Mouse (Mus musculus) liver, postnatal 0 days (tissue): ENCODE data around the gene Hnf1a.

ENCODE experiments used
- CTCF ChIP-seq: sonication (generic); IDR thresholded peaks from 2 replicates; pipeline ENCODE4 v1.5.1; 2016; ENCODE audit warnings: antibody characterized with exemption, low read depth
- EP300 ChIP-seq: IDR thresholded peaks from 2 replicates; pipeline ENCODE4 v1.6.1; 2016; ENCODE audit warnings: antibody characterized with exemption, low read depth, mild to moderate bottlenecking

DNA sequence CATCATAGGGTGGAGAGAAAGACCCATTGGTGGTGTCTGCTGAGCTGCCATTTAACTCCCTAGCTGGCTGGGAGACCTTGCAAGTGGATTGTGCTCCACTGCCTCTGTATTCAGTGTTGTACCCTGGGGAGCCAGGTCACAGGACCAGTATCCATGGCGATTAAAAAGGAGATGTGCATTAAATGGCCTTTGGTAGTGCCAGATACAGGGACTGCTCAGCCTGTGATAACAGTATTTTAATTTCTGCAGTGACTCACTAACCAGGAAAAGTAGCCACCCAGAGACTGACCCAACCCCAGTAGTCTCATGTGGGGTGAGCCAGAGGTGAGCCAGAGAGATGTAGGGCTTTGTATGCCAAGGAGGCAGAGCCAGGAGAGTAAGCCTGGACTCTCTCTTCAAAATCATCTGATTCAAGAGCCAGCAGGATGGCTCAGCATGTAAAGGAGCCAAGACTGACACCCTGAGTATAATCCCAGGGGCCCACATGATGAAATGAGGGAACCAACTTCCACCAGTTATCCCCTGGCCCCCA lies 44.7 kb downstream of the Hnf1a start:
- TF ChIP-seq CTCF (no peak), EP300 (no peak)
